Mouse (Mus musculus): ENCODE data around the gene Col8a2. TPM values are rescaled to one million over a fixed set of nuclear protein-coding genes. Genes with fewer than 3 reads are reported as not detected.

Col8a2 gene
- total and polyA plus RNA-seq, 3 experiments: not detected

DNA sequence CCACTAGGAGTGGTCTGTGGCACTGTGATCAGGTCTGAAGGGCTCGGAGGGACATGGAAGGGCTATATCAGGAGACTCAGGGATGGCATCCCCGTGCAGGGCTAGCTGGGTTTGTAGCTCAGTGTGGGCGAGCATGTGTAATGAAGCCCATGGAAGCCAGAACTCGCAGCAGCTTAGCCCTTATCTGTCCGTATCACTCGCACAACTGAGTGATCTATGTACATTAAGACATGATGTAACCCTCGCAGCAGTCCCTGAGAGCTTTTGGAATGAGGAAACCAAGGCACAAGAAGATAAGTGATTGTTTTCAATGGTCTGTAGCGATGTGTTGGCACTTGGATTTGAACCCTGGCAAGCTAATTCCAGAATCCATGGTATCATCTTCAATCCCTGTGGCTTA, 3.0 kb upstream of the Col8a2 start:
- H3K4me2 ChIP-seq (ENCODE audit: insufficient read depth, low read depth, poor library complexity, severe bottlenecking): no peak overlapping the region
- no peak overlapping the region for H3K4me3 ChIP-seq (replicated peaks in 1 of 3; ENCODE audit: low read depth in 2 of 3, low read length in 2 of 3, poor library complexity in 1 of 3)
- peaks cover 0 to 1% of the 10 kb centered on the region in 2 experiments for H3K36me3 ChIP-seq (replicated peaks in 1 of 2; ENCODE audit: control insufficient read depth in 1 of 2, insufficient read depth in 1 of 2, low read length in 1 of 2)
- H3K27ac ChIP-seq (ENCODE audit: insufficient read depth, low read depth): no peak overlapping the region
- in situ Hi-C loops (cut with MboI; ENCODE audit: low pct_ligation_motif_present, low pct_unique_long_range_greater_than_20kb, low sequenced_read_pairs) (no loop called here), dilution Hi-C loops (cut with MboI; ENCODE audit: extremely low pct_ligation_motif_present, extremely low pct_unique_long_range_greater_than_20kb, low sequenced_read_pairs) (no loop called here)
- H3K9ac ChIP-seq (ENCODE audit: insufficient read depth, low read depth): no peak overlapping the region
- H3K79me2 ChIP-seq (replicated peaks; ENCODE audit: control insufficient read depth, extremely low read depth, insufficient read depth, poor library complexity, severe bottlenecking): no peaks in the 10 kb centered on the region
- no peaks in the 10 kb centered on the region for H3K9me3 ChIP-seq (replicated peaks; ENCODE audit: low read length)
- peaks cover 18% of the 10 kb centered on the region for H3K27me3 ChIP-seq (replicated peaks)
- H3K4me1 ChIP-seq (ENCODE audit: control insufficient read depth in 1 of 2, insufficient read depth in 2 of 2): peaks cover 0 to 12% of the 10 kb centered on the region in 2 experiments; a peak in 2 of 4 replicates
- DNase-seq (ENCODE audit: extremely low read depth): no peak
- TF ChIP-seq USF1 (IDR thresholded peaks at IDR 0.05; ENCODE audit: low read depth, low read length) (no peak), TCF12 (IDR thresholded peaks at IDR 0.05; ENCODE audit: low read depth, low read length) (no peak), ZNF384 (IDR thresholded peaks at IDR 0.05; ENCODE audit: low read depth, low read length) (no peak), JUND (conservative IDR thresholded peaks at IDR 0.05; ENCODE audit: low read depth, low read length) (no peak), PAX5 (IDR thresholded peaks at IDR 0.05; ENCODE audit: low read length) (no peak), UBTF (IDR thresholded peaks at IDR 0.05; ENCODE audit: low read depth, low read length) (no peak), RCOR1 (conservative IDR thresholded peaks at IDR 0.05; ENCODE audit: low read depth, low read length) (no peak), ETS1 (conservative IDR thresholded peaks at IDR 0.05; ENCODE audit: low read depth, low read length) (no peak), ZMIZ1 (IDR thresholded peaks at IDR 0.05; ENCODE audit: low read depth, low read length) (no peak), GABPA (IDR thresholded peaks at IDR 0.05; ENCODE audit: insufficient replicate concordance, low read depth, low read length) (no peak), EP300 (IDR thresholded peaks at IDR 0.05; ENCODE audit: low read length) (no peak)

DNA sequence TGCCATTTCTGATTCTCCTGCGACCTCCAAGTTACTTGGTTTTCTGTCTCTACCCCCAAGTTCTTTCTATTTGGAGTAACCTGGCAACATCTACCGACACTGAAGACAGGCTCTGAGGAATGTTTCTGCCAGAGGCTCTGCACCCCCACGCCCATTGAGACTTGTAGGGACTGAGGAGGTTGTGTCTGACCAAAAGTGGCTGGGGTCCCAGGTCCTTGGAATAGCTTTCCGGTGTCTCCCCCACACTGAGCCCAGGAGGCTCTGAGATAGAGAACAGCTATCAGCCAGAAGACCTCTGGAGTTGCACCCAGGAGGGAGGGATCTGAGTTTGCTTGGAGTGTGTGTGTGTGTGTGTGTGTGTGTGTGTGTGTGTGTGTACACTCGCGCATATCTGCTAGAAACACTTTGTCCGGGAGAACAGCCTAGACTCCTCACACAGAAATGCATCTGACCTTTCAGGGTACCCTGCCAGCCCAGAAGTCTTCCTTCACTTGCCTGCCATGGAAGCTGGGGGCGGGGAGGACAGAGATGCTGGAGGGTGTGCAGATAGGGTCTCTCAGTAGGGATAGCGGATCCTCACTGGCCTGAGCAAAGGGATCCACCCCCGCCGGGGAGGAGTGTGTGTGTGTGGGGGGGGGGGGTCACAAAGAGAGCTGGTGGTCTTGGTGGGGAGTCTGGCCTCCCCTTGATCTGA, 856 bp downstream of the Col8a2 start:
- H3K4me2 ChIP-seq (ENCODE audit: insufficient read depth, low read depth, poor library complexity, severe bottlenecking): no peak overlapping the region
- DNase-seq (ENCODE audit: extremely low read depth): no peak
- no peak for TF ChIP-seq TCF12 (IDR thresholded peaks at IDR 0.05; ENCODE audit: low read depth, low read length)
- H3K4me3 ChIP-seq (replicated peaks in 1 of 3; ENCODE audit: low read depth in 2 of 3, low read length in 2 of 3, poor library complexity in 1 of 3): no peak overlapping the region
- no peaks in the 10 kb centered on the region for H3K79me2 ChIP-seq (replicated peaks; ENCODE audit: control insufficient read depth, extremely low read depth, insufficient read depth, poor library complexity, severe bottlenecking)
- H3K4me1 ChIP-seq (ENCODE audit: control insufficient read depth in 1 of 2, insufficient read depth in 2 of 2): peaks cover 0 to 12% of the 10 kb centered on the region in 2 experiments; a peak in 2 of 4 replicates
- dilution Hi-C loops (cut with MboI; ENCODE audit: extremely low pct_ligation_motif_present, extremely low pct_unique_long_range_greater_than_20kb, low sequenced_read_pairs): no loop called here
- no peak overlapping the region for H3K9ac ChIP-seq (ENCODE audit: insufficient read depth, low read depth)
- H3K9me3 ChIP-seq (replicated peaks; ENCODE audit: low read length): no peaks in the 10 kb centered on the region
- in situ Hi-C loops (cut with MboI; ENCODE audit: low pct_ligation_motif_present, low pct_unique_long_range_greater_than_20kb, low sequenced_read_pairs): no loop called here
- H3K27ac ChIP-seq (ENCODE audit: insufficient read depth, low read depth): no peak overlapping the region
- H3K36me3 ChIP-seq (replicated peaks in 1 of 2; ENCODE audit: control insufficient read depth in 1 of 2, insufficient read depth in 1 of 2, low read length in 1 of 2): no peaks in the 10 kb centered on the region
- peaks cover 20% of the 10 kb centered on the region for H3K27me3 ChIP-seq (replicated peaks)

DNA sequence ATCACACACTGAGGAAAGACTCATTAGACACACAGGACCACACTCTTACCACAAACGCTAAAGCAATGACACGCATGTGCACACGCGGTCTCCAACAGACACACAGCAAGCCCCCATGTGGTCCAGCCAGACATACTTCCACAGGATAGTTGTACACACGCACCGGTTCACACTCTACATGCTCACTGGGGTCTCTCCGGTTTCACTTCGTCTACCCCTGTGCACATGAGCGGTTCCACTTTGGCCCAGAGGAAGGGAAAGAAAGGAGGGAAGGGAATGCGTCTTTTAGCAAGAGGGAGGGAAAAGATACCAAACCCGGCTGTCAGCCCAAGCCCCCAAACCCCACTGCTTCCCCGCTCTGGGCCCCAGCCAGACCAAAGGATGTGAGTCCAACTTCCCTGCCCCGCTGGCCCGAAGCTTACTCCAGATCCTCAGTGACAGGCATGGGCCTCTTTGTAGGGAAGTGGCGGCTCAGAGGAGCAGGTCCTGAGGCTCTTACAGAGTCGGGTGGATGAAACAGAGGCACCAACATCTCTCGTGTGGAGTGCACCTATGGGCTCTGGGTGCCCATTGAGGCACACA, 1.6 kb downstream of the Col8a2 start:
- peaks cover 0 to 8% of the 10 kb centered on the region in 2 experiments; a peak in 1 of 4 replicates for H3K4me1 ChIP-seq (ENCODE audit: control insufficient read depth in 1 of 2, insufficient read depth in 2 of 2)
- peaks cover 20% of the 10 kb centered on the region for H3K27me3 ChIP-seq (replicated peaks)
- dilution Hi-C loops (cut with MboI; ENCODE audit: extremely low pct_ligation_motif_present, extremely low pct_unique_long_range_greater_than_20kb, low sequenced_read_pairs): no loop called here

More for the DNA sequence above, 1.6 kb downstream of the Col8a2 start:
- no peak for DNase-seq (ENCODE audit: extremely low read depth)
- no peak overlapping the region for H3K9ac ChIP-seq (ENCODE audit: insufficient read depth, low read depth)
- no peaks in the 10 kb centered on the region for H3K79me2 ChIP-seq (replicated peaks; ENCODE audit: control insufficient read depth, extremely low read depth, insufficient read depth, poor library complexity, severe bottlenecking)
- H3K36me3 ChIP-seq (replicated peaks in 1 of 2; ENCODE audit: control insufficient read depth in 1 of 2, insufficient read depth in 1 of 2, low read length in 1 of 2): no peaks in the 10 kb centered on the region
- H3K4me2 ChIP-seq (ENCODE audit: insufficient read depth, low read depth, poor library complexity, severe bottlenecking): no peak overlapping the region
- TF ChIP-seq POLR2AphosphoS2 (IDR thresholded peaks at IDR 0.05; ENCODE audit: low read depth, low read length) (no peak), ZMIZ1 (IDR thresholded peaks at IDR 0.05; ENCODE audit: low read depth, low read length) (no peak), RAD21 (IDR thresholded peaks at IDR 0.05; ENCODE audit: low read depth, low read length) (no peak), CHD2 (IDR thresholded peaks at IDR 0.05; ENCODE audit: low read length) (no peak)
- in situ Hi-C loops (cut with MboI; ENCODE audit: low pct_ligation_motif_present, low pct_unique_long_range_greater_than_20kb, low sequenced_read_pairs): no loop called here
- H3K4me3 ChIP-seq (replicated peaks in 1 of 3; ENCODE audit: low read depth in 2 of 3, low read length in 2 of 3, poor library complexity in 1 of 3): no peak overlapping the region
- H3K9me3 ChIP-seq (replicated peaks; ENCODE audit: low read length): no peaks in the 10 kb centered on the region
- H3K27ac ChIP-seq (ENCODE audit: insufficient read depth, low read depth): no peak overlapping the region

Data from CH12.LX (cell line).